Mouse (Mus musculus): ENCODE data around the gene Gm49380. TPM values are rescaled to one million over a fixed set of nuclear protein-coding genes. Genes with fewer than 3 reads are reported as not detected.

Gm49380 gene
- polyA plus RNA-seq, 1 experiment from 2014 or later: not detected

DNA sequence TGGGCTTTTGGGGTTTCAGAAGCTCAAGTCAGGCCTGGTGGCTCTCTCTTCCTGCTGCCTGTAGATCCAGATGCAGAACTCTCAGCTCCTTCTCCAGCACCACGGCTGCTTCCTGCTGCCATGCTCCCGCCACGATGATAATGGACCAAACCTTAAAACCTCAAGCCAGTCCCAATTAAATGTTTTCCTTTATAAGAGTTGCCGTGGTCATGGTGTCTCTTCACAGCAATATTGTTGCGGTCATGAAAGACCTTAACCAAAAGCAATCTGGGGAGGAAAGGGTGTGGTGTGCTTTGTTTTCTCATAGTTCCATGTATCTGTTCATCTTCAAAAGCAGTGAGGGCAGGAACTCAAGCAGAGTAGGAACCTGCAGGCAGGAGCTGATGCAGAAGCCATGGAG is 76.2 kb downstream of the Gm49380 start:
- WGBS: 93% methylated on average over 5 of the region's 5 CpGs
- Histone ChIP-seq H3K27ac (ENCODE audit: low read depth, low read length) (no peak overlapping the region), H3K4me1 (replicated peaks; ENCODE audit: control insufficient read depth, insufficient read depth, low read length) (no peaks in the 10 kb centered on the region), H3K4me3 (ENCODE audit: low read depth, low read length) (no peak overlapping the region), H3K9me3 (ENCODE audit: control insufficient read depth) (no peaks in the 10 kb centered on the region), H3K9ac (ENCODE audit: low read depth, low read length) (no peak overlapping the region), H3K36me3 (ENCODE audit: control insufficient read depth, insufficient read depth) (no peaks in the 10 kb centered on the region), H3K27me3 (replicated peaks; ENCODE audit: control insufficient read depth, insufficient read depth, low read length) (peaks cover 10% of the 10 kb centered on the region), H3K4me2 (replicated peaks; ENCODE audit: low read depth) (no peak overlapping the region)
- no peak for ATAC-seq
- TF ChIP-seq CTCF (IDR thresholded peaks at IDR 0.05; ENCODE audit: low read depth): no peak

- H3K4me1 ChIP-seq (replicated peaks; ENCODE audit: control insufficient read depth, insufficient read depth, low read length): no peaks in the 10 kb centered on the region
- H3K27ac ChIP-seq (ENCODE audit: low read depth, low read length): no peak overlapping the region
- no peaks in the 10 kb centered on the region for H3K9me3 ChIP-seq (ENCODE audit: control insufficient read depth)
- WGBS: 61% methylated on average over 13 of the region's 13 CpGs
- H3K4me3 ChIP-seq (ENCODE audit: low read depth, low read length): no peak overlapping the region
- no peak for TF ChIP-seq CTCF (IDR thresholded peaks at IDR 0.05; ENCODE audit: low read depth)
- no peak for ATAC-seq
- no peak overlapping the region for H3K9ac ChIP-seq (ENCODE audit: low read depth, low read length)
- H3K27me3 ChIP-seq (replicated peaks; ENCODE audit: control insufficient read depth, insufficient read depth, low read length): no peaks in the 10 kb centered on the region
- no peak overlapping the region for H3K4me2 ChIP-seq (replicated peaks; ENCODE audit: low read depth)
- no peaks in the 10 kb centered on the region for H3K36me3 ChIP-seq (ENCODE audit: control insufficient read depth, insufficient read depth)
These were observed 79.2 kb downstream of the Gm49380 start for GRCm38 (mm10) chr9:44033957-44034727.

DNA sequence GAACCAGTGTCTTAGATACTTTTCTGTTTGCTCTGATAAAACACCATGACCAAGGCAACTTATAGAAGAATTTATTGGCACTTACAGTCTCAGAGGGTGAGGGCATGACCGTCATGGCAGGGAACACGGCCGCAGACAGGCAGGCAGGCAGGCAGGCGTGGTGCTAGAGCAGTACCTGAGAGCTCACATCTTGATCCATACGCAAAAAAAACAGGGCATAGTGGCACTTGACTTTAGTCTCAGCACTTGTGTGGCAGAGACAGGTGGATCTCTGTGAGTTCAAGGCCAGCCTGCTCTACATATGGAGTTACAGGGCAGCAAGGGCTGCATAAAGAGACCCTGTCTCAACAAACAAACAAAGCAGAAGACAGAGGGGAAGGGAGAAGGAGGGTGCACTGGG is 80.0 kb downstream of the Gm49380 start:
- 88% methylated on average over 5 of the region's 5 CpGs for WGBS
- Histone ChIP-seq H3K4me2 (replicated peaks; ENCODE audit: low read depth) (no peak overlapping the region), H3K27me3 (replicated peaks; ENCODE audit: control insufficient read depth, insufficient read depth, low read length) (no peaks in the 10 kb centered on the region), H3K4me3 (ENCODE audit: low read depth, low read length) (no peak overlapping the region), H3K36me3 (ENCODE audit: control insufficient read depth, insufficient read depth) (no peaks in the 10 kb centered on the region), H3K9me3 (ENCODE audit: control insufficient read depth) (no peaks in the 10 kb centered on the region), H3K4me1 (replicated peaks; ENCODE audit: control insufficient read depth, insufficient read depth, low read length) (no peaks in the 10 kb centered on the region), H3K9ac (ENCODE audit: low read depth, low read length) (no peak overlapping the region), H3K27ac (ENCODE audit: low read depth, low read length) (no peak overlapping the region)
- TF ChIP-seq CTCF (IDR thresholded peaks at IDR 0.05; ENCODE audit: low read depth): no peak
- ATAC-seq: no peak

DNA sequence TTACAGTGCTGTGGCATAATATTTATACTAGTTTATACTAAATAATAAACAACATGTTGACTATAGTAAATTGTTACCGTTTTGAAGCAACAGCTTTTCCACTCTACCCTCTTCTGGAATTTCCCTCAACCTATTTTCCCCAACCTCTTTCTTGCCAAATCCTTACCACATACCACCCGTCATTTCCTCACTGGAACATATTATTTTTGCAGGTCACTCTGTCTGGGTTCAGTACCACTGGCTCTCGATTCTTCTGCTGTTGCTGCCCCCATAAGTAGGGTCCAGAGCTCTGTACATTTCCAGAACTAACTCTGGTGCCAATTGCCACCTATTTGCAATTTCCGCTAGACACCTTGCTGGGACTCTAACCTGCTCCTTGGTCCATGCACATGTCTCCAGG is 81.4 kb downstream of the Gm49380 start:
- H3K4me1 ChIP-seq (replicated peaks; ENCODE audit: control insufficient read depth, insufficient read depth, low read length): no peaks in the 10 kb centered on the region
- no peaks in the 10 kb centered on the region for H3K36me3 ChIP-seq (ENCODE audit: control insufficient read depth, insufficient read depth)
- H3K4me2 ChIP-seq (replicated peaks; ENCODE audit: low read depth): no peak overlapping the region
- no peaks in the 10 kb centered on the region for H3K27me3 ChIP-seq (replicated peaks; ENCODE audit: control insufficient read depth, insufficient read depth, low read length)
- no peak for TF ChIP-seq CTCF (IDR thresholded peaks at IDR 0.05; ENCODE audit: low read depth)
- no peak overlapping the region for H3K4me3 ChIP-seq (ENCODE audit: low read depth, low read length)
- no peak overlapping the region for H3K9ac ChIP-seq (ENCODE audit: low read depth, low read length)
- no peak overlapping the region for H3K27ac ChIP-seq (ENCODE audit: low read depth, low read length)
- ATAC-seq: no peak
- 72% methylated on average over 4 of the region's 4 CpGs for WGBS
- H3K9me3 ChIP-seq (ENCODE audit: control insufficient read depth): no peaks in the 10 kb centered on the region

- 74% methylated on average over 5 of the region's 5 CpGs for WGBS
- H3K27me3 ChIP-seq (replicated peaks; ENCODE audit: control insufficient read depth, insufficient read depth, low read length): no peaks in the 10 kb centered on the region
- TF ChIP-seq CTCF (IDR thresholded peaks at IDR 0.05; ENCODE audit: low read depth): no peak
- no peak overlapping the region for H3K4me3 ChIP-seq (ENCODE audit: low read depth, low read length)
- H3K27ac ChIP-seq (ENCODE audit: low read depth, low read length): no peak overlapping the region
- H3K36me3 ChIP-seq (ENCODE audit: control insufficient read depth, insufficient read depth): no peaks in the 10 kb centered on the region
- H3K9ac ChIP-seq (ENCODE audit: low read depth, low read length): no peak overlapping the region
- no peaks in the 10 kb centered on the region for H3K9me3 ChIP-seq (ENCODE audit: control insufficient read depth)
- ATAC-seq: no peak
- no peaks in the 10 kb centered on the region for H3K4me1 ChIP-seq (replicated peaks; ENCODE audit: control insufficient read depth, insufficient read depth, low read length)
- H3K4me2 ChIP-seq (replicated peaks; ENCODE audit: low read depth): no peak overlapping the region
These were observed 82.2 kb downstream of the Gm49380 start for GRCm38 (mm10) chr9:44031079-44031478.

GRCm38 (mm10) chr9:44030646-44031045 is 82.7 kb downstream of the Gm49380 start:
- no peaks in the 10 kb centered on the region for H3K4me1 ChIP-seq (replicated peaks; ENCODE audit: control insufficient read depth, insufficient read depth, low read length)
- H3K4me2 ChIP-seq (replicated peaks; ENCODE audit: low read depth): no peak overlapping the region
- no peak for TF ChIP-seq CTCF (IDR thresholded peaks at IDR 0.05; ENCODE audit: low read depth)
- no peaks in the 10 kb centered on the region for H3K27me3 ChIP-seq (replicated peaks; ENCODE audit: control insufficient read depth, insufficient read depth, low read length)
- no peak for ATAC-seq
- no peaks in the 10 kb centered on the region for H3K36me3 ChIP-seq (ENCODE audit: control insufficient read depth, insufficient read depth)
- no peaks in the 10 kb centered on the region for H3K9me3 ChIP-seq (ENCODE audit: control insufficient read depth)
- H3K9ac ChIP-seq (ENCODE audit: low read depth, low read length): no peak overlapping the region
- WGBS: 92% methylated on average over 4 of the region's 4 CpGs
- H3K27ac ChIP-seq (ENCODE audit: low read depth, low read length): no peak overlapping the region
- no peak overlapping the region for H3K4me3 ChIP-seq (ENCODE audit: low read depth, low read length)

Data from intestine, postnatal 0 days (tissue).